Mouse (Mus musculus): ENCODE results near the gene Tekt5.

DNA sequence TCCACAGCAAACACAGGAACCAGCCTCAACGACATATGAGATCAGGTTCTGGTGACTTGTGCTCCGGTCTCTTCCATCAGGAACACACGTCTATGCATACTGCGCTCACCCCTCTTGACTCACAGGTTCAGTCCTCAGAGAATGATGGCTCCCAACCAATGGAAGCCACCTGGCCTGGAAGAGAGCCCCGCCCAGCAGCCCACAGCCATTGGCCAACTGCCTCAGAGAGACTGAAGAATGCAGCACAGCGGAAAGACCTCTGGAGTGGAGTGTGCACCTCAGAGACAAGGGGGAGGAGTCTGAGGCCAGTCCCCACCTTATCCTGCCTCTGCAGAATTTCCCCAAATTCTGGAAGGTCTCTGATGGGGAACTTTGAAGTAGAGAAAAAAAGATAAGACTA lies 36.0 kb downstream of the Tekt5 start:
- TF ChIP-seq POLR2A (IDR thresholded peaks at IDR 0.05; ENCODE audit: borderline replicate concordance, control insufficient read depth, low read depth, low read length) (no peak), CTCF (IDR thresholded peaks at IDR 0.05; ENCODE audit: control insufficient read depth, insufficient read depth, low read length) (no peak)

Measured in bone marrow, adult 2 months (tissue).